Mouse (Mus musculus) liver, adult 2 months (tissue): ENCODE data around the gene Hhatl.

Experiments
- CTCF ChIP-seq: fragments of 200-500 bp; IDR thresholded peaks from 2 replicates; pipeline ENCODE4 v1.5.1; 2011; ENCODE audit warnings: low read depth, low read length, control low read depth
- POLR2A ChIP-seq: fragments of 200-500 bp; IDR thresholded peaks from 2 replicates; pipeline ENCODE4 v1.6.1; 2011; ENCODE audit warnings: low read length, control low read depth; ENCODE audit not compliant: insufficient read depth; ENCODE audit errors: extremely low read depth

DNA sequence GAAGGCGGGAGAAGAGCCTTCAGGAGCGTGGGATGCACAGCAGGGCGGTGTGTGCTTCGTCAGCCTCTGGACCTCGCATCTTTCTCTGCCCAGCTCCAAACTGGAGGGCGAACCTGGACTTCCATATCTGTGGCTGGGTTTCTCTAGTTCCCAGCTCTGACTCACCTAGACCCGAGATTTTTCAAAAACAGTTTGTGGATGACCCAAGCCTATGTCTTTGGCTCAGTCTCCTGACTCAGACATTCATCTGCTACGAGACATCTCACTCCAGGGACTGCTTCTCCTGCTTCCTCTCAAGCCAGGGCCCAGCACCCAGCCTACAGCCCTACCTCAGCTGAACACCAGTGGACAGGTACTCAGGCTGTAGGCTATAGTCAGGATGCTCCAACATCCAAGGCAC, 7.0 kb downstream of the Hhatl start:
- TF ChIP-seq POLR2A, result no peak
- no peak for TF ChIP-seq CTCF
